Mouse (Mus musculus) urinary bladder, postnatal 25 days (tissue): ENCODE results near the gene Rhoj.
"Not testable (repeated sequence)": the region's sequence is repeated elsewhere in the genome, so short reads cannot be mapped to it uniquely, and the experiment has no call there.

ENCODE experiments used
- DNase-seq: peaks from one replicate; pipeline ENCODE4 v3.0.0; 2022; ENCODE audit warnings: low spot score

Gene Rhoj

GRCm38 (mm10) chr12:75307961-75308951, at the start of gene Rhoj:
Gene Rhoj (plus strand): TSS chr12:75308322.
- peak; percentile 41 for DNase-seq

- no peak for DNase-seq
Measured at GRCm38 (mm10) chr12:75271726-75272125, 36.4 kb upstream of the Rhoj start.

GRCm38 (mm10) chr12:75275730-75276129, 32.4 kb upstream of the Rhoj start:
- no peak for DNase-seq

DNA sequence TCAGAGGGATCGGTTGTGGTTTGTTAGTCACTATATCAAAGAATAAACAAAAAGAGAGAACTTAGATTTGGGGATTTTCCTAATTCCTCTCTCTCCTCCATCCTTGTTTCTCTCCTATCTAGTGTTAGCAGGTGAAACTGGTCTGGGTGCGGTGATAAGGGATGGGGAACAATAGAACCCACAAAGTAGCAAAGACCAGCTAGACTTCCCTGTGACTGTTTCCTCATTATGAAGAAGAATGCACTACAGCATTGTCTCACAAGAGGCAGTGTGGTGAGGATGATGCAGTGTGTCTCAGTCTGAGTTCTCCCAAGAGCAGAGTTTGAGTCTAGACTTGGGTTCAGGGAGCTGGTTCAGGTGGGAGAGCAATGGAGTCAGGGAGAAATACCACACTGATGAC, 30.7 kb upstream of the Rhoj start:
- DNase-seq = no peak

GRCm38 (mm10) chr12:75280502-75280901, 27.6 kb upstream of the Rhoj start:
- no peak for DNase-seq

DNA sequence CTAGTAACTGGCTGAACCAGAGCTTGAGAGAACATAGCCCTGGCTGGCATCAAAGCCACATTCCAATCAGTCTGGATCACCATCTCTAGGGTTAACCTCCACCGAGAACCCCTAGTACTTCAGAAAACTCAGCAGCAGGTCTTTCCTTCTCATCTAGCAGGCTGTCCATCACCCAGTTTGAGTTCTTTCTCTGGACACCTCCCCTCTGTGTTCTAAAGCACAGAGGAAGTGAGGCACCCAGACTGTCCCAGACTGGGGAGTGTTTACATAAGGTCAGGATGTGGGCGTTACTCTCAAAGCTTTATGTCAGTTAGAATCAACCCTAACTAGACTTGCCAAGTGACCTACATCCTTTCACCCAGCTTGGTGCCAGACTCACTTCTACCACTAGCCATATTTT, 24.9 kb upstream of the Rhoj start:
- no peak for DNase-seq

- DNase-seq = no peak
Measured at GRCm38 (mm10) chr12:75286166-75286565, 22.0 kb upstream of the Rhoj start.

GRCm38 (mm10) chr12:75290524-75290923, 17.6 kb upstream of the Rhoj start:
- DNase-seq = no peak

DNA sequence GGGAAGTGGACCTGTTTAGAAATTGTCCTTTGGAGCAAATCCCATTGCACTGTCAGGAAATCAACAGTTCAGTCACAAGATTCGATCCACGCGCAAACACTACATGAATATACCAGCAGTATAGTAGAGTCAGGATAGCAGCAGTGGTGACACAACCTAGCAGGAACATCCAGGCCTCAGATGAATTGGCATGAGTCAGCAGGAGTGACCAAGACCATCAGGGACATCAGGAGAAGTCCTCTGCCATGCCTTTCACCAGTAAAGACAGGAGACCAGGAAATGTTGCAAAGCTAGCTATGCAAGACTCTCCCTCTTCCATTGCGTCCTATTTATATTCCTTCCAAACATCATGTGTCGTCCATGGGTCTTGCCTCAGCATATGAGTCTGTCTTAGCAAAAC, 16.6 kb upstream of the Rhoj start:
- no peak for DNase-seq

GRCm38 (mm10) chr12:75292939-75293338, 15.2 kb upstream of the Rhoj start:
- DNase-seq = no peak

GRCm38 (mm10) chr12:75299865-75300264, 8.3 kb upstream of the Rhoj start:
- no peak for DNase-seq

- no peak for DNase-seq
Measured at GRCm38 (mm10) chr12:75304132-75304531, 4.0 kb upstream of the Rhoj start.

DNA sequence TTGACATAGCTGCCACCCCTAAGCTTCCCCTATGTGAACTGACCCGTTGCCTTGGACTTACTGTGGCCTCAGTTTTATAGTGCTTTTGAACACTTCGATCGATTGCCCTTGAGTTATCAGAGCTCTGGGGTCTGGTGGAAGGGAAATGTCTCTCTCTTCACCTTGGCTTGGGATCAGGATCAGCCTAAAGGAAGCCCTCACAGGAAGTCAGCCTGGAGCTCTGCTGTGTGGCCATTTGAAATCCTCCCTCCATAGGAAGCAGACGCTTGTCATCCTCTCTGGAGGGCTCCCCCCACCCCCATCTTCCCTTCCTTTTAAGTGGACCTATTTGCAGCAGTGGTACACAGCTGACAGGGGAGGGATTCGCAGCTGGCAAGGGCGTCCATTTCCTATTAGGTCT, 1.6 kb downstream of the Rhoj start:
- DNase-seq = no peak

- DNase-seq = no peak
Measured at GRCm38 (mm10) chr12:75310766-75311165, 2.6 kb downstream of the Rhoj start.

GRCm38 (mm10) chr12:75311879-75312278, 3.8 kb downstream of the Rhoj start:
- DNase-seq = no peak

DNA sequence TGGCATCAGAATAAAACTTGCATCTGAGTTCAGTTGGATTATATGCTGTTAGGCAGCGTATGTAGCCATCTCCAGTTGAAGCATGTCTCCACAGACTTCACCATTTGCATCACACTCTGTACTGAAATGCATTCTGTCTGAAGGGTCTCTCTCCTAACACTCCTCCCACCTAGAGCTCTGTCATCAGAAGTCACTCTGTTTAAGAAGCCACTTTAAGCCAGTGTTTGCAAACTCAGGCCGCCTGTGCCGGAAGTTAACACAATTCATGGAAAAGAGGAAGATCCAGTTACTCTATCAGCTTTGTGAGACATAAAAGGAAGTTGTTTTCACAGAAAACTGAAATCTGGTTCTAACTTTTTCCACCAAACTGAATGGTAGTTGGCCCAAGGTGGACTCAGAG, 5.9 kb downstream of the Rhoj start:
- no peak for DNase-seq

DNA sequence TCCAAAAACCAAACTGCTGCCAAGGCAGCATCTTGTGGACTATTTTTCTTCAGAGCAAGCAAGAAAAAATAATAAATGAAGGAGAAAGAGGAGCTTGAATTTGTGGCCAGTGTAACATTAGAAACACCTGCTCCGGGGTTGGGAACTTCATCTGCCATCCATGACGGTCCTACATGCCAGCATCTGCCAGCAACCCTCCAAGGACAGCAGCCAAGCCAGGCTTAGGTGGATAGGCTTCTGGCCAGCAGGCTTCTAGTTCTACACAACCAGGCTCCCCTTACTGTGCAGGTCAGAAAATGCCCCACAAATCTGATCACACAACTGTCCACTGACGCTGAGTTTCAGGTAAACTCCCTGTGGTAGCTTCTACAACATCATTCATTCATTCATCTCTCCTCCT, 7.7 kb downstream of the Rhoj start:
- DNase-seq = no peak

DNA sequence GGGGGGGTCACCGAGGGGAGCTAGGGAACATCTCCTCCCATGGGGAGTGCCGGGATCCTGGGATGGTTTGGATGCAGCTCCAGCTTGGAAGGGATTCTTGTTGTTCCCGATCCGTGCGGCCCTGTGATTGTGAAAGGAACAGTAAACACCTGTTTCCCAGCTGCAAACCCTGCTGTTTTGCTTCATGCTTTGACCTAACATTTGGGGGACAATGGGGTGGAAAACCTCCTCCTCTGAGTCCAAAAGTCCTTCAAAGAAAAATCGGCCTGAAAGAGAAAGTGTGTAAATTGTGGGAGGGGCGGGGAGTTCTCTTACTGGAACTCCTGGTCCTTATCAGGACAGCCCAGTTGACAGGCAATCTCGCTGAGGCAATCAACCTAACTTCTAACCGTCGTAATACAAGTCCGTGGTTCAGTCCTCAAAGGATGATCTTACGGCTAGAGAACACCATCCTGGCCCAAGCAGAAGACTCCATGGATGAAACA, 12.4 kb downstream of the Rhoj start:
- no peak for DNase-seq

DNA sequence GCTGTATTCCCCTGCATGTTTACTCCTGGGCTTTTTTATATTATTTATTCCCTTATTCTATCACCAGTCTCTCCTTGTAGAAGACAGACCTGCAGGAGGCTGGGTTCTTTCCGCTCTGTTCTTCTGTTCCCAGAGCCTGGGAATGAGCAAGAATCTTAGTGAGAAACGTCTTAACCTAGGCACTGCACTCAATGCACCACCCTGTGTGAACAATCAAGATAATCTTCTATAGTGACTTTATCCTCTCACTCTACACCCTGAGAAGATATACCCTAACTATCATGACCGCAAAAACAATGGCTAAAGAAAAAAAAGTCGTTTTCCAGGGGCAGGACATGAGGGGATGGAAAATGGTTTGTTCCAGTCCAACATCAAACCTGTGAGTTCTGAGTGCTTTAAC, 13.1 kb downstream of the Rhoj start:
- no peak for DNase-seq

DNA sequence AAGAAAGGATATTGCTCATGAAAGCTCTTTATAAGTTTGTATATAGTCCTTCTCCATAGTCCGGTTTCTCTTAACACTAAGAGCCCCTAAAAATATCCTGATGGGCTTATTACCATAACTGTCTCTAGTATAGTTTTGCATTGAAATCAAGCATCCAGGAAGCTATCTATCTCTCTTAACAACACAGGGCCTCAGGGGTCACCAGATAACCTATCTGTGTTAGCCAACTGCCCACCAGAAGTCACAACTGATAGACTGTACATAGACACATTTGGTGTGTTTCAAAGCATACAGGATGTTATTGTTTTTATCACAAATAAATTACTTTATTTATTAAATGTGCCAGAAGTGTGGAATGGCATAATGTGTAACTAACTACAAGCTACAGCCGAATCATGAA, 21.1 kb downstream of the Rhoj start:
- no peak for DNase-seq

DNA sequence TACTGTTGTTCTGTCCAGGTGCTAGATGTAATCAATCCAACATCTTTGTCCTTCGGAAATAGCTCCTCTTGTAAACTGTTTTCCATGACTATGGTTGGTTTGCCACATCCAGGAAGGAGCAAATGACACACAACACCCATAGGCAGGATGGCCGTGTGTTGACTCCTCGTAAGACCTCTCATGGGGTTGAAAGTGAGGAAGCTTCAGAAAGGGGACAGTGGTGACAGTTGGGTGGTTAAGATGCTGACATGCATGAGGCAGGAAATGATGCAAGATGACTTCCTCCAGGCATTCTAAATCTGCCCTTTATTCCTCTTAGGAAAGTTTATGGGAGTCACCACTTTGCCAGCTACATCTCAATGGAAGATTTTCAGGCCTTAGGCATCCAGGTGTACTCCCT, 31.8 kb downstream of the Rhoj start:
- DNase-seq = no peak

- no peak for DNase-seq
Measured at GRCm38 (mm10) chr12:75340331-75340730, 32.2 kb downstream of the Rhoj start.

- no peak for DNase-seq
Measured at GRCm38 (mm10) chr12:75348551-75348950, 40.4 kb downstream of the Rhoj start.

- DNase-seq = not testable (repeated sequence)
Measured at GRCm38 (mm10) chr12:75349537-75349936, 41.4 kb downstream of the Rhoj start.
